Mouse (Mus musculus): Measurements from ENCODE around the gene Cyp46a1. TPM values are rescaled to one million over a fixed set of nuclear protein-coding genes. Genes with fewer than 3 reads are reported as not detected.

Gene Cyp46a1
- 41.5 and 46.2 TPM in 2 replicates for polyA plus RNA-seq (2012; rRNA removed)

GRCm38 (mm10) chr12:108333895-108334445, at the start of gene Cyp46a1:
Cyp46a1 (plus strand) TSS chr12:108334381.

GRCm38 (mm10) chr12:108305812-108306794, 28.1 kb upstream of the Cyp46a1 start, which contains the start of gene Hhipl1:
Hhipl1 (plus strand) TSS chr12:108306270.

GRCm38 (mm10) chr12:108370596-108371428, 36.6 kb downstream of the Cyp46a1 start, which contains the start of gene Eml1:
Eml1 (plus strand) TSS chr12:108370957.

Other genes starting within 250 kb of the Cyp46a1 start
- gene Setd3, start 155.1 kb upstream of the Cyp46a1 start, polyA plus RNA-seq (2012; rRNA removed) = 70.6 and 76.4 TPM in 2 replicates
- gene Ccnk, start 154.8 kb upstream of the Cyp46a1 start, polyA plus RNA-seq (2012; rRNA removed) = 36.0 and 36.5 TPM in 2 replicates
- 29.4 and 32.0 TPM in 2 replicates for gene Ccdc85c, start 59.0 kb upstream of the Cyp46a1 start, polyA plus RNA-seq (2012; rRNA removed)
- 3.9 and 4.2 TPM in 2 replicates for gene Hhipl1, start 28.1 kb upstream of the Cyp46a1 start, polyA plus RNA-seq (2012; rRNA removed)
- gene Eml1, start 36.6 kb downstream of the Cyp46a1 start, polyA plus RNA-seq (2012; rRNA removed) = 43.8 and 45.1 TPM in 2 replicates
- gene Evl, start 220.3 kb downstream of the Cyp46a1 start, polyA plus RNA-seq (2012; rRNA removed) = 365 and 404 TPM in 2 replicates

All from central nervous system, embryonic 14 days (tissue).